In the genomic region with DNA sequence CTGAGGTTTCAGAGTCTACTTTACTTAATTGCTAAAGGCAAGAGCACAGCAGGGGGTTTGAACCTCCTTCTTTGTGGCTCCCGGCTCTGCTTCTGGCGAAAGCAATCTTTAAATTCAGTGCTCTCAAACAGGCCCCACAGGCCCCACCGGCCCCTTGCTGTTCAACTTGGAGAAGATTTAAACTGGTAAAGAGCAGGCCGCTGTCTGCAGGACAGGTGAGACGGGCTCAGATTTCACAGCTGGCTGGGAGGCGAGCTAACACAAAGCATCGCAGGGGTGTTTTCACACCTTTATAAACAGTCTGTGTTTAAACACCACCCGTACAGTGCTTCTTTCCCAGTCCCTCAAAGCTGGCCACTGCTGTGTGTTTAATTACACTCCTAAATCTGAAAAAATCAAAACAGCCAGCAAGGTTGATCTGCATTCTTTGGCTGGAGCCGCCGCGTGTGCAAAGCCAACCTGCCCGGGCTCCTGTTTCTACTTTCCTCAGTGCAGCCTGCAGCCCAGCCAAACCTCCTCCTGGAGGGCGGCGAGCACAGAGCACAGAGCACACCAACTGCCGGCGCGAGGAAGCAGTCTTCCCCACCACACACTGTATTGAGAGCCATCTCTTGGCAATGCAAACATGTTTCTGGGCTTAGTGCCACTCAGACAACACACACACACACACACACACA, we compare ENCODE assay signal across 8 mouse cellular contexts.
DNase-seq lines count a peak whose midpoint lies in the region; ATAC-seq lines count a peak whose summit lies in the region.

No protein-coding gene starts in this region.

- H3K27ac ChIP-seq in embryonic facial prominence, embryonic 10.5 days (replicated peaks), result peak overlapping the region; percentile 75

- H3K27me3 ChIP-seq in embryonic facial prominence, embryonic 10.5 days (replicated peaks; ENCODE audit: low read depth, poor library complexity, severe bottlenecking), result peaks cover 24% of the 10 kb centered on the region

- DNase-seq in adrenal gland, postnatal 25 days, result peak; percentile 40
- peak; percentile 71 for DNase-seq in embryonic facial prominence, embryonic 10.5 days (ENCODE audit: low spot score)
- peak; percentile 54 to 71 for DNase-seq in heart, adult 9 months (ENCODE audit: low spot score in 2 of 2)
- DNase-seq in kidney, adult 18-20 months, result peak; percentile 71
- peak; percentile 68 to 71 for DNase-seq in left cerebral cortex, postnatal 36 days (ENCODE audit: low spot score in 2 of 2)
- DNase-seq in skeletal muscle tissue, adult 2 months (ENCODE audit: low read depth, low spot score), result peak; percentile 49
- no peak for DNase-seq in adipocyte (ENCODE audit: low spot score)

- H3K4me1 ChIP-seq in embryonic facial prominence, embryonic 10.5 days, result peaks cover 79% of the 10 kb centered on the region

- 4% methylated on average over 17 of the region's 17 CpGs for WGBS in embryonic facial prominence, embryonic 10.5 days

- H3K4me3 ChIP-seq in embryonic facial prominence, embryonic 10.5 days, result peak overlapping the region; percentile 24

- H3K9me3 ChIP-seq in embryonic facial prominence, embryonic 10.5 days, result no peaks in the 10 kb centered on the region

- intact Hi-C loops in left cerebral cortex, postnatal 36 days (cut with DNase I), result no loop called here

- H3K36me3 ChIP-seq in embryonic facial prominence, embryonic 10.5 days (replicated peaks), result no peaks in the 10 kb centered on the region

- ATAC-seq in megakaryocyte progenitor cell, adult 5-6 weeks (replicated peaks; ENCODE audit: poor library complexity), result peak; percentile 52
